Mouse (Mus musculus): Measurements from ENCODE around the gene Atf3.
A peak's percentile ranks its signal among the peaks of the same experiment; 100 is the strongest.
"Not testable (repeated sequence)": the region's sequence is repeated elsewhere in the genome, so short reads cannot be mapped to it uniquely, and the experiment has no call there.

The Atf3 gene

DNA sequence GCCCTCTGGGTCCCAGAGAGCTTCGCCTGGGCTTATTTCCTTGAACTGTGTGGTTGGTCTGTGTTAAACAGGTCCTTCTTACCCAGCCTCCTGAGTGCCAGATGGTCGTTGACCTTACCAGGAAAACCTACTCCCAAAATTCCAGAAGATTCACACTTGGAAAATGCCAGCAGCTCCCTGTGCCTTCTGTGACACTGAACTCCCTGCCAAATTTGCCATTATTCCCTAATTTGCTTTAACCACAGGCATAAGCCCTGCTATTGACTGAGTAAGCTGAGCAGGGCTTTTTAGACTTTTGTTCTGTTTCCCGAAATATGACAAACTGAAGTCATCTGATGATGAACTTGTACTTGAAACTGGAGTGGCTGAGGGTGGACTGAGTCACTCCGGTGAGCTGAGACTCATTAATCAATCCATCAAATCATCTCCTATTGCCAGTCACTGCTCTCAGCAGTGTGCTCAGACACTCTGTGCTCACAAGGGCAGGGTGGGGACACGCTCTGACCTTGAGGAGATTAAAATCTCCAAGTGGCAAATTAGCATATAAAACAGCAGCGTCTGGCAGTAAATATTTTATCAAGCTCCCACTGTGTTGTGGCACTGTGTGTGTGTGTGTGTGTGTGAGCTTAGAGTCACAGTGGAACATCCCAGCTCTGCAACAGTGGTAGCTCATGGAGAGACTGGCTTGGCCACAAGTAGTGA is 28.0 kb downstream of the Atf3 start:
- DNase-seq = no peak

DNA sequence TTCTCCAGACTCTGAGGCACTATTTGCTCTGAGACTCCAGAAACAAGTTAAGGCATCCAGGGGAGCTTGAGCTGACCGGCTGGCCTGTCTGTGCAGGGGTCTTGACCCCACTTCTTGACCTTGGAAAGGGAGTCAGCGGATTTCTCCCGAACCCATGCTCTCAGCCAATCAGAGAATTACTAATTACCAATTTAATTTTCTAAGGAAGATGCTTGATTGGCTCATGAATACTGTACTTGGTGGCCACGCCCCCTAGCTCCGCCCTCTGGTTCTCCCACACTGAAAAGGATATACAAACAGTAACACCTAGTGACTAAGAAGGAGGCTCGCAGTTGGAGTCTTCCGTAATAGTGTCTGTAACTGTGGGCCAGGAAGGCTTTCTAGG is 31.5 kb downstream of the Atf3 start:
- DNase-seq = peak; percentile 34 to 62

DNA sequence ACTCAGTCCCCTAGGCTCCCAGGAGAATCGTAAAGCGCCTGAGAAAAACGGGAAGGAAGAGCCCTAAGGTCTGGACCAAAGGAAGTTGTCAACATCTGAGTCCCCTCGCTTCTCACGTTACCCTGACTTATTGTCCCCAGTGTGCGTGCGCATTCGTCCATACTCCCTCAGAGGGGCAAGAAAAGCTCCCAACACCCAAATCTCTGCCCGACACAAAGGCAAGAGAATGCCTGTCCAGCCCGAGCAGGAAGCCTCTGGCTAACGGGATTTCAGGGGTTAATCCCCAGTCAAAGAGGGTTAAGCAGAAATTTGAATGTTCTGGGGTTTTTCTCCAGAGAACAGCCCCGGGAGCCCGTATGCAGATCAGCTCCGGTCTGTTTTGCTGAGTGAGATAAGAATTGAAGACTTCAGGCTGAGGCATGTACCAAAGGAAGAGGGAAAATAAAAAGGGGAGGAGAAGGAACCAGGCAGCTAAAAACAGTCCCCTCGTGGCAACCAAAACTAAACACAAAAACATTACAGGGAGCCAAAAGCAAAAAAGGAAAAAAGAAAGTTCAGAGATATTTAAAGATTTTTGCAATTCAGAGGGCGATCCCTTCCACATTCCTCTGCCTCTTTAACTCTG is 32.0 kb downstream of the Atf3 start:
- DNase-seq = peak in 1 of 2 experiments; percentile 17

DNA sequence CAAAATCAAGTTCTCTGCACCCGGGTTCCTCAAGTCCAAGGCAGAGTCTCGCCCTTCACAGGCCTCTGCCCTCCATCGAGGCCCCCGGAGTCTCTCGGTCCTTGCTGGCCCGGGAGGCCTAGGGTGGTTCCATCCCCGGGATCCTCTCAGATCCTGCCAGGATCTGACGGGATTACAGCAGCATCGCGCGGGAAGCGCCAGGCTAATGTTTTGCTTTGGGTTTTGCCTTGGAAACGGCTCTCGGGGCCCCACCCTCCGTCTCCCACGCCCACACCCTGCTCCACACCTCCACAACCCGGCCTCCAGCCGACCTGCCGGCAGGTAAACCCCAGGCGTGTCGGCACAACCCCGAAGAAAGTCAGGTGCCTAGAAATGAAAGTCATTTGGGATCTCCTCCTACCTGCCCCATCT is 33.0 kb downstream of the Atf3 start:
- DNase-seq = peak; percentile 38 to 44

DNA sequence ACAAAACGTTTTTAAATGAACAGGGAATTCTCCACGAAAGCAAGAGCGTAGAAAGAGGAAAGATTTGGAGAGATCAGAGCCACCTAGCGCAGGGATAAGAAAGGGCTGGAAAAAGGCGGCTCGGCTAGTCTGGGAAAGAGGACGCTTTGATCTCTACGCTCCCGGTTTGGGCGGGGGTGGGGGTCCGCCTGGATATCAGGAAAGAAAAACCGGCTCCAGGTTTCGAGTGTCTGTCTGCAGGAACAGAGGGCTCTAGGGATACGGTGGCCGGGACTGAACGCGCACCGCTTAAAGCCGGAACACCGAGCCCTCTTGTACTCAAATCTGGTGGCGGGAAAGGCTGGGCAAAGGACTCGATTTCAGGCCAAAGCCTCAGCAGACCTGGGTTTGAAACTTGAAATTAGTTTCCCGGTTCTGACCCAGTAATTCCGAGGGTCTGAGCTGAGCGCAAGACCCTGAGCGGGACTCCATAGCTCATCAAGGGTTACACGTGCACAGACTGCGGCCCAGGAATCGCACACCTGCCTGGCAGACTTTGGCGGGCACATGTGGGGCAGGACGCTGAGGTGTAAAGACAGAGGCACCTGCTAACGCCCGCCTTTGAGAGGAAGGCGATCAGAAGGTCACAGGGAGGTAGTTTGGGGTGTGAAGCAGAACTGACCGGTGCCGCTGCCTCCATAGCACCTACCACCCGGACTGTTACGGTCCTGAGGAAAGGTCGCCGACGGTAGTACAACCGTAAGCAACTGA is 33.6 kb downstream of the Atf3 start:
- peak; percentile 16 to 46 for DNase-seq

DNA sequence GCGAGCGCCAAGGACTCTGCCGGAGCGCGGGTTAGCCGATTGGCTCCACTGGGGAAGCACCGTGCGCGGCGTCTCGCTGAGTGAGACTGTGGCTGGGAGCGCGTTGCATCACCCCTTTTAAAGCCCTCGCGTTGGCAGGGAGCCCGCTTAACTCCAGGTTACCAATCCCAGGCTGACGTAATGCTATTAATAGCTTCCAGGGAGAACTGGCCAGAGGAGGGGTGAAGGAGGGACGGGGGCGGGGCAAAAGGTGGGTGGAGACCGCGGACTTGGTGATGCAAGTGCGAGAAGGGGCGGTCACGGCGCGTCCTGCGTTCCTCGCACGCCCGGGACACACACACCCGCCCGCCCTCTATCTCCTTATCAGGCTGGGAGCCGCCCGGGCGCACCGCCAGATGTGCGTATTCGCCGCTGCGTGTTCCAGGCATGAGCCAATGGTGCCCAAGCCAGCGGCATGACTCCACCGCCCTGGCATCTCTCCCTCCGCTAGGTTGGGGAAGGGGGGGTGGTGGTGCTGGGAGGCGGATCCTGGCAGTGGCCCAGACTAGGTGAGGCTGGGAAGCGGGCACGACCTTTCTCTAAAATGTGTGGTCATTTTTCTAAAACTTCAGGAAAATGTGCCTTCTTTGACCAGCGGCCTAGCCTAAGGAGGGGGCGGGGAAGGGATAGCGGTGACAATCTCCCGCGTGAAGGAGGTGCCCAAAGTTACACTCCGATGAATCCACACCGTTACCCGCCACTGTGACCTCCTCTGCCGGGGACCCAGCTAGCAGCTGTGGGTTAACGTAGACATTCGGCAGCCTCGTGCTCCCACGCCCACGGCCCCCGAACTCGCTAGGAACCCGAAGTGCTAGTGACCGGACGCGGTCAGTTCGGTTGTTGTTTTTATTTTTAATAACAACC is 34.4 kb downstream of the Atf3 start:
- DNase-seq = peak; percentile 98 to 99

DNA sequence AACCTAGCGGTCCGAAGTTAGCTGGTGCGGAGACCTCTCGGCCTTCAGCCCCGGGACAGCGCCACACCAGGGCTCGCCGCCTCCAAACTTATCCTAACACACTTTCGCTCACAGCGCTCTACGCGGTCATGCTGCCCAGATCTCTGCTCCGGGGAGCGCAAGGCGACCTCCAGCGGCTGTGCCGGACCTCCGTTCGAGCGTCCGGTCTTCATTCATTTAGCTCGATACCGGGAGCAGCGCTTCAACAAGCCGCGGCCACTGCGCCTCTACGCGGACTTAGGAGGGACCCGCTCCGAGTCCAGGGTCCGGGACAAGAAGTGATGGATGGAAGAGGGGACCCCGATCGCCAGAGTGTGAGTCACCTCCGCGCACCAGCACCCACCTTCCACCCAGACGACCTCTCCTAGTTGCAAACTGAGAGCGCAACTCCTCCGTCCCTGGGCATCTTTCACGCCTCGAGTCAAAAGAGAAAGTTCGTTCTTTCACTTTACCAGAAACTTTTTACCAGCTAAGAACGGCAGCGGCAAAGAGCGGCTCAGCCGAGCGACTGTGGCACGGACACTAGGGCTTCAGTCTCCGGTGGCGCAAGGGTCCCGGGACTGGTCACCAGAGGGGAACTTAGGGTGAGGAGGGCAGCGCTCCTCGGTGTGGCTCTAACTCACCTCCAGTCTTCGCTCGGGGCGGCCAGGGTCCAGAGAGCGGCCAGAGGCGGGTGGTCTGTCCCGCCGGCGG is 35.2 kb downstream of the Atf3 start:
- peak; percentile 71 to 78 for DNase-seq

DNA sequence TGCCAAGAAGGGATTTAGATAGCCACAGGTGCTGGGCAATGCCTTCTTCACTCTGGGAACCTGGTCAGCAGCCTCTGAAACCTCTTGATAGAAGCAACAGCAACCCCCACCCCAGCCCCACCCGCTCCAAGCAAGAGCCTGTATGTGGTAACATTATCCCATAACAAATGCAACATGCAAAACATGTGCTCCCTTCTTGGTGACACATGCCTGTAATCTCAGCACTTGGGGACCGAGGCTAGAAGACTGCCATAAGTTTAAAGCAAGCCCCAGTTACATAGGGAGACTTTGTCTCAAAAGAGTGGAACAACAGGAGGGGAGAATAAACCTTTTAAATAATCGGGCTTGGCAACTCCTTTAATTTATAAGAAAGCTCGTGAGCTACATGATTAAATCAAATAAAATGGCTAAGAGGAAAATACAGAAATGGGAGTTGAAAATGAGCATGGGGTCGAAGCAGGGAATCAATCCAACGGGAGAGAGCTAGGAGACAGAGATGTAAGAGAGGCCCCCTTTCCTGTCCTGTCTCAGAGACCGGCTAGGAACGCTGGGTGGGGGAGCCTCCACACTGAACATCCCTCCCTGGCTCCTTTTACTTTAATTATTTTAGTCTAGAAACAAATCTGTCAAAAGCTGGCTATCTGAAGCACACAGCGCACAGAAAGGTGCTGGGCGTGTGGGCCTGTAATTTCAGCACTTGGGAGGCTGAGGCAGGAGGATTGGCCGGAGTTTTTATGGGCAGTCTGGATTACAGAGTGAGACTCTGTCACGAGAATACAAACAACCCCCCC is 36.2 kb downstream of the Atf3 start:
- DNase-seq = no peak

DNA sequence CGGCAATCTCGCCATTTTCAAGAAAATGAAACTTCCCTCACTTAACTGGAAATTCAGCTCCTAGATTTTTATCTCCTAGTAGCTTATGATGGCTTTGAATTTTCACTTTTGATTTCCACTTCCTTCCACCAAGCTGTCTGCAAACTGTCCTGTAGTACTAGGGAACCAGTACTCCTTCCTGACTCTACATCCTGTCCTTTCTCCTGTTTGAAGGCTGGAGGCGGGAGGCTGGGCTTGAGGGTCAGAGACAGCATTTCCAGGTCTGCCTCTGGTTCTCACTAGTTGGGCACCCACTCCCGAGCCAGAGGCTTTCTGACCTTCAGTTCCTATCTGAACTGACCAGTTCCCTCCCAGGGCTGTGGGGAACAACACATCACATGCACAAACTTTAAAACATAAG is 37.4 kb downstream of the Atf3 start:
- DNase-seq = peak; percentile 37 to 45

DNA sequence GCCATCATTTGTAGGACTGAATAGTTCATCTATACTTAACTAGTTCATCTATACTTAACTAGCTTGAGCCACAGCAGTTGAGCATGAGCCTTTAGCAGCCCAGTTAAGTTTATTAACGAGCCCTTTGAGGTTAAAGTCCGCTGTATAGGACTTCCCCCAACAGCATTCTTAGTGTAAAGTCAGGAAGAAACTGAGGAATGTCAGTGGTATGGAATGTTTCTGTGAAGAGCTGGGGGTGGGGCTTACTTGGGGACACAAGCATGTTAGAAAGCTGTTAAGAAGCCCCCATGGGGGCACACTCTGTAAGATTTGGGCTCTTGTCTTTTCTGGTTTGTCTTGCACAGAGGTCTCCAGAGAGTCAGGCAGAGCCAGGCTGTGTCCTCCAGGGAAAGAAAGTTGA is 38.0 kb downstream of the Atf3 start:
- DNase-seq = no peak

DNA sequence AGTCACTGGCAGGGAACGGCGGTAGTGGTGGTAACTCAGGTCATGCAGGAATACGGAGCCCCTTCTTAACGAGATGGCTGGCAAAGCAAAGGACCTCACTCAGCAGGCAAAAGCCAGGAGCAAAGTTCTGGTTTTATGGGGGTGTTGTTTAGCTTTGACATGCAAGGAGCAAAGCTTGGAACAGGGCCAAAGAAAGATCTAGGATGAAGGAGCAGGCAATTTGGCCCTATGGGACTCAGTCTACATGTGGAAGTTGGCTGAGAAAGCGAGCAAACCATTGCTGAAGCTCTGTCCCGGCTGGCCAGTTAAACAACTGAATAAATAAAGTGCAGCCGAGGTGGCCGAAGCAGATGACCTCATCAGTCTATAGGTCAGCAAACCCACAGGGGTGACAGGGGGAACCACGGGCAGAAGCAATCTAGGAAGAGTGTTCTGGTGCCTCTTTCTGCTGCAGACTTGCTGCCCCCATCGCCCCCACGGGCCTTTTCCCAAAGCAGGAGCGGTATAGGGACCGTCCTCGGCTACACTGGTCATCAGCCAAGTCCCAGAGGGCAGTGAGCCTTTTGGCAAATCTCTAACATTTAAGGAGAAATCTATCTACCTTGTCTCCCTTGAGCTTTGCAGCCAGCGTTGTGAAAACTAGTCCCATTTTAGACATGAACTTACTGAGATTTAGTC is 39.2 kb downstream of the Atf3 start:
- DNase-seq = no peak

DNA sequence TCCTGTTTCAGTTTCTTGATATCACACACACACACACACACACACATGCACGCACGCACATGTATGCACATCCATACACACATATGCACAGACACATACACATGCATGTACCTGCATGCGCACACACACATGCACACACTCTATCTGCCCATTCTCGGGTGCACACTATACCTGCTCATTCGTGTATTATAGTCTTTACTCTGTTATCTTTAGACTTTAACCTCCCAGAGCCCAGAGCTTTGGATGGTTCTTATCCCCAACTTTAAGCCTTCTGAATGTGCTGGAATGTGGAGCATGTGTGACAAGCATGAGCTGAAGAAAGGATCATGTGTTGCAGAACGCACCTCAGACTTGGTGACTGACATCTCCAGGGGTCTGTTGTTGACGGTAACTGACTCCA is 41.0 kb downstream of the Atf3 start:
- no peak for DNase-seq

DNA sequence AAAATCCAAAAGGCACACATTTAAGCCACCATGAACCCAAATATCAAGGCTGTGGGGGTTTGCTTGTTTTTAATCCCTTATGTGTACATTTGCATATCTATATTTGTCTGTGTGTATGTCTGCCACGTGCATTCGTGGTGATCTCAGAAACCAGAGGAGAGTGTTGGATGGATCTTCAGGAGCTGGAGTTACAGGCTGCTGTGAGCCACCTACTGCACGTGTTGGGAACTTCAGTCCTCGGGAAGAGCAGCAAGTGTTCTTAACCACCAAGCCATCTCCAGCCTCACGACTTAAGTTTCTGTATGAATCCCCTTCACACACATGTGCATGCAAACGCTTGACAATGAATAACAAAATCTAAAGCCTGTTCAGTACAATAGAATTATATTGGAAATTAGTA is 45.4 kb downstream of the Atf3 start:
- DNase-seq = peak in 1 of 2 experiments; percentile 66

DNA sequence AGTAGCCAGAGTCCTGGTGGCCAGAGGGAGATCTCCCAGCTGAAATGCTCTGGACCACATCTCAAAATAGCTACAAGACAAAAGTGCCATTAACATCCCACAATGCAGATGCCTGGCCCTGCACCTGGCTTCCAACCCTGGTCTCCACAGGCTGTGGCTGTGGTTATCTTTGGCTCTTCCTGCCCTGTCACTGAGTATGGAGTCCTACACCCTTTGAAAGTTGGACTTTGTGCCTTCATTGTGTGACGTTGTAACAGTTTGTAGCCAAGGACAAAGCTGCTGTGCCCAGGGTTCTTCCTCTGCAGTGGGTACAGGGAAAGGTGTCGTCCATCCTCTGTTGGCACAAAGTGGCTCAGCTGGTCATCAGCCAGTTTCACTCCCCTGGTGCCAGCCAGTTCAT is 47.4 kb downstream of the Atf3 start:
- no peak for DNase-seq

DNA sequence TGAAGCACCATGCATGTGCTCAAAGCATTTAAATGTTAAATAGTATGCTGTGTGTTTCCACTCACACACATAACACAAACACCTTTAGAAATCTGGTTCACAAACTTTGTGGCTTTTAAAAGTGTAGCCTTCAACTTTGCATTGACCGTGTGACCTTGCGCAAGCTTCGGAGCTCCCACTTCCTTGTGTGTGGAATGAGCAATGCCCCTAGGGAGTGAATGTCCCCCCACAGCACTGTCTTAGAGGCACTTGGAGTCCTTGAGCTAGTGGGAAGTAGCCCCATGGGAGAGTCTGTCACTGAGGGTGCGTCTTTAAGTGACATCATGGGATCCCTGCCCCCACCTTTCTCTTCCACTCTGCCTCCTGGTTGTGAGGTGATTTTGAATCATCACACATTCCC is 51.6 kb downstream of the Atf3 start:
- DNase-seq = no peak

DNA sequence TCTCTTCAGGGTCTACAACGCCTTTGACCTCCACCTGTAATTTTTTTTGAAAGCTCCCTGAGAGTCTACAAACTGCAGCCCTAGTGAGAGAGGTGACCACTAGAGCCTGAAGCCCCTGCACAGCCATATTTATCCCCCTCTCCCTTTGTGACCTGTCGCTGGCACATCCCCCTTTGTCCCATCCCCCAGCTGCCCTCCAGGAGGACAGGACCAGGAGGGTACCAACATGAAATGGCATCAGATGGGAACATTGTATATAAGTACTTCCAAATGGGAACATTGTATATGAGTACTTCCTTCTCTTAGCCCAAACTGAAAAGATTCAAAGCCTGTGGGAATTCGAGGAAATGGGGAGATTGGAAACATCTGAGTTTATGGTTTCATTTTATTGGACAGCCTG is 53.1 kb downstream of the Atf3 start, which contains the start of gene Fam71a:
Gene Fam71a, minus strand, starts transcription at position 101 of the 400 bp plus-strand sequence.
- no peak for DNase-seq

DNA sequence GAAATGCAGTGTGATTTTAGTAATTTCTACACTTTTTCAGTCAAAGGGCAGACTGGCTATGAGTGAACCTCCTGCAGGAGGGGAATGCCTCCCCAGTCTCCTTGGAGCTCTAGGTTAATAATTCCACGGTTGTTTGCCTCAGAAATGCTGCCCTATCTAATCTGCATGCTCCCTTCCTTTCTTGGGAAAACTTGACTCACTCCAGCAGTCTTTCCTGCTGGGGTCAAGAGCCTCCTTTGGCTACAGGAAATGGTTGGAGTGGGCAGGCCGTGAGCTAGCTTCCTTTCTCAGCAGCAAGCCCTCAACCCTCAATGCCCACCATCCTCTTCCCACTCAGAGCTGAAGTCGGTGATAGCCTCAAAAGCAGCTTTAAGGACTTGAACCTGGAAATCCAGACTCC is 63.5 kb downstream of the Atf3 start:
- DNase-seq = no peak

DNA sequence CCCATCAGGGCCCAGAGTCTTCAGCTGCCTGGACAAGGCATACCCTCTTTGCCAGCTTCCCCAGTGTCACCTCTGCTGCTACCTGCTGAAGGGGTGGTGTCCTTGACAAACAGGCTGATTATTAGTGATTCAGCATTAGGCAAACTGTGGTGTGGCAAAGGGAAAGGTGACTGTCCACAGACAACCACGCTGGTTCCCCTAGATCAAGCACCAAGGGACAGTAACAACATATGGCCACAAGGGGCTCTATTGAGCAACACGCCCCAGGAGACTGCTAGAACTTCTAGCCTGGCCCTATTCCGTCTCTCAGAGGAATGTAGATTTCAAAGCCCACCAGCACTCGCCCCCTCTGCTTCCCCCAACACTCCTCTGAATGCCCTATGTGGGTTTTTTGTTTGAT is 64.8 kb downstream of the Atf3 start:
- DNase-seq = peak; percentile 37 to 72

DNA sequence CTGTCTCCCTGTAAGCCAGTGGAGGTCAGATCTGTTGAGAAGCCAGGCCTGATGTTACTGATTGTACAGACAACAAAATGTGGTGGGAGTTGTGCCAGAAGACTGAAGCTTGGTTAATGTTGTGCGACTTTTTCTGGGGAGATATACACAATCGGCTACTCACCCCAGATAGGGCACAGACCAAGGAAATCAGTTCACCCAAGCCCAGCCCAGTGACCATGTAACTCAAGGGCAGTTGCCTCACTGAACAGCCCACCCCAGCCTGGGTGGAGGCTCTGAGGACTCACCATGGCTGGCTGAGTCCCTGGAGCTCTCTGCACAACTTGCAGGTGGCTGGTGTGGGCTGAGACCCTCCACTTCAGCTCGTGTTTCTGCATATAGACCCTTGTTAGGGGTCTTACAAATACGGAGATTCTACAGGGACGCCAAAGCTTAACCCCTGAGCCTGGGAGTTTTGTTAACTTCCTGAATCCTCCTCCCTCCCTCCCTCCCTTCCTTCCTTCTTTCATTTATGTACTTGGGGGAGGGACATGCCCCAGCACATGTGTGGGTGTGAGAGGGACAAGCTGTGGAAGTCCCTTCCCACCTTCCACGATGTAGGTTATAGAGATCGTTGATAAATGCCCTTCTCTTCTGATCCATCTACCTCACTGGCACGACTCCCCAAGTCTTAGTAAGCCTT is 66.8 kb downstream of the Atf3 start:
- DNase-seq = no peak

DNA sequence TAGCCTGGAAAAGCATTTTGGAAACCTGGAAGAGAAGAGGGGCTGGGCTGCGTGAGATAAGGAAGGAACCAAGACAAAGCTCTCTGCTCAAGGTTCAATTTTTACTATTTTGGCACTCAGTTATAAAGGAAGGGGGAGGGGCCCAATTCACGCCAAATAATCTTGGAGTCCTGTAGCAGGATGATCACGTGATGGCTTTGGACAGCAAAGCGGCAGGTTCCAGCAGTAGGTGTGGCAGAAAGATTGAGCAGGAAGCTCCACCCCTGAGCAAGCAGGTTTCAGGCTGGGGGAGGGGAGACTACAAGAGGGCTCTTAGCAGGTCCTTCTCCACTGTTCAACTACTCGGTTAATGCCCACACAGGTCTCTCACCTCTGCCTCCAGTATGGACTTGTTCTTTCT is 68.3 kb downstream of the Atf3 start:
- DNase-seq = not testable (repeated sequence)
